Mouse (Mus musculus) C2C12 (cell line): ENCODE measurements at regions not wholly inside any gene's neighbourhood (a gene's known extent, or its start where the extent isn't known, plus 50 kb on each side); places are given as distances from the start of the nearest gene placed in this dataset.

Experiments used
- CEBPB ChIP-seq: IDR thresholded peaks from one replicate; pipeline ENCODE4 v1.6.1; 2011; ENCODE audit warnings: low read depth, mild to moderate bottlenecking, control low read depth, moderate library complexity
- CTCF ChIP-seq: IDR thresholded peaks from one replicate; pipeline ENCODE4 v1.5.1; 2011; ENCODE audit not compliant: control insufficient read depth, insufficient read depth, insufficient read length
- FOSL1 ChIP-seq: IDR thresholded peaks from one replicate; pipeline ENCODE4 v1.8.0; 2011; ENCODE audit warnings: mild to moderate bottlenecking, low read length; ENCODE audit not compliant: poor library complexity, insufficient read depth, severe bottlenecking
- MAX ChIP-seq: IDR thresholded peaks from one replicate; pipeline ENCODE4 v1.6.1; 2011; ENCODE audit warnings: mild to moderate bottlenecking, control low read depth

GRCm38 (mm10) chr7:111316479-111316990, 233.7 kb upstream of the Eif4g2 start:
- TF ChIP-seq MAX: no peak
- TF ChIP-seq CTCF: no peak
- no peak for TF ChIP-seq FOSL1
- no peak for TF ChIP-seq CEBPB
